In genomic region chr1:158501019-158501418, GRCm38 (mm10) we compare ENCODE assay signal across 13 mouse cellular contexts.
DNase-seq lines count a peak whose midpoint lies in the region; ATAC-seq lines count a peak whose summit lies in the region.
"Had no signal": no experiment of that assay in that cellular context is flagged by ENCODE, and none has a peak within 500 bp of the region (broad histone marks: within the 10 kb centered on the region; RNA-seq: fewer than 3 reads in every experiment).

No protein-coding gene starts in this region.

- H3K4me3 ChIP-seq in heart, embryonic 12.5 days: no peak overlapping the region
- H3K4me3 ChIP-seq: liver, embryonic 15.5 days; midbrain, embryonic 12.5 days had no signal

- DNase-seq in heart, adult 11 months: no peak
- DNase-seq in lung, postnatal 10 days: peak; percentile 46
- no peak for DNase-seq in lung, postnatal 36 days
- peak; percentile 22 for DNase-seq in heart, postnatal 4 days
- no peak for DNase-seq in cerebellum, adult 9-11 months
- DNase-seq in kidney, adult 9 months: no peak
- DNase-seq: adrenal gland, adult 8-10 months; B cell, adult 2 months; right cerebral cortex, postnatal 14 days had no signal

- H3K9me3 ChIP-seq in heart, embryonic 12.5 days (replicated peaks): no peaks in the 10 kb centered on the region
- H3K9me3 ChIP-seq: liver, embryonic 15.5 days; midbrain, embryonic 12.5 days had no signal

- whole genome bisulfite sequencing in heart, embryonic 12.5 days: 32% methylated on average over 4 of the region's 4 CpGs

- no peak overlapping the region for H3K4me2 ChIP-seq in heart, embryonic 12.5 days
- H3K4me2 ChIP-seq: liver, embryonic 15.5 days; midbrain, embryonic 12.5 days had no signal

- H3K9ac ChIP-seq in heart, embryonic 12.5 days: no peak overlapping the region
- H3K9ac ChIP-seq: liver, embryonic 15.5 days; midbrain, embryonic 12.5 days had no signal

- no peaks in the 10 kb centered on the region for H3K36me3 ChIP-seq in heart, embryonic 12.5 days
- H3K36me3 ChIP-seq: liver, embryonic 15.5 days had no signal

- no peak overlapping the region for H3K27ac ChIP-seq in heart, embryonic 12.5 days (ENCODE audit: poor library complexity, severe bottlenecking)
- H3K27ac ChIP-seq: liver, embryonic 15.5 days; midbrain, embryonic 12.5 days had no signal

- no peaks in the 10 kb centered on the region for H3K27me3 ChIP-seq in heart, embryonic 12.5 days (replicated peaks)
- H3K27me3 ChIP-seq: liver, embryonic 15.5 days; midbrain, embryonic 12.5 days had no signal

- ATAC-seq in heart, embryonic 12.5 days (ENCODE audit: insufficient number of reproducible peaks, low FRiP score): peak; percentile 39; the same call in 1 of the 2 replicates
- ATAC-seq in megakaryocyte, adult 5-6 weeks (ENCODE audit: poor library complexity, severe bottlenecking): no peak

- H3K4me1 ChIP-seq in heart, embryonic 12.5 days (replicated peaks): 0 out of 2 replicates have a peak, but pooled peaks cover 4% of the 10 kb centered on the region
- H3K4me1 ChIP-seq: liver, embryonic 15.5 days had no signal

Comparison
In these comparisons a context has a peak if more than half of its experiments do, and no peak if none do; other contexts are left out.
1. DNase-seq: peak in lung, postnatal 10 days (single experiment) and heart, postnatal 4 days (single experiment); none in heart, adult 11 months (single experiment), lung, postnatal 36 days (single experiment), cerebellum, adult 9-11 months (single experiment) and kidney, adult 9 months (single experiment).